Mouse (Mus musculus) lung, adult 2 months (tissue): ENCODE data around the gene Gmfg.

Experiments used
- CTCF ChIP-seq: fragments of 200-500 bp; IDR thresholded peaks from 2 replicates; pipeline ENCODE4 v1.5.1; 2011; ENCODE audit warnings: mild to moderate bottlenecking, low read length, control low read depth; ENCODE audit not compliant: insufficient read depth
- POLR2A ChIP-seq: fragments of 200-500 bp; IDR thresholded peaks from 2 replicates; pipeline ENCODE4 v1.6.1; 2011; ENCODE audit warnings: low read depth, mild to moderate bottlenecking, control low read depth, low read length, borderline replicate concordance; ENCODE audit errors: extremely low read depth

DNA sequence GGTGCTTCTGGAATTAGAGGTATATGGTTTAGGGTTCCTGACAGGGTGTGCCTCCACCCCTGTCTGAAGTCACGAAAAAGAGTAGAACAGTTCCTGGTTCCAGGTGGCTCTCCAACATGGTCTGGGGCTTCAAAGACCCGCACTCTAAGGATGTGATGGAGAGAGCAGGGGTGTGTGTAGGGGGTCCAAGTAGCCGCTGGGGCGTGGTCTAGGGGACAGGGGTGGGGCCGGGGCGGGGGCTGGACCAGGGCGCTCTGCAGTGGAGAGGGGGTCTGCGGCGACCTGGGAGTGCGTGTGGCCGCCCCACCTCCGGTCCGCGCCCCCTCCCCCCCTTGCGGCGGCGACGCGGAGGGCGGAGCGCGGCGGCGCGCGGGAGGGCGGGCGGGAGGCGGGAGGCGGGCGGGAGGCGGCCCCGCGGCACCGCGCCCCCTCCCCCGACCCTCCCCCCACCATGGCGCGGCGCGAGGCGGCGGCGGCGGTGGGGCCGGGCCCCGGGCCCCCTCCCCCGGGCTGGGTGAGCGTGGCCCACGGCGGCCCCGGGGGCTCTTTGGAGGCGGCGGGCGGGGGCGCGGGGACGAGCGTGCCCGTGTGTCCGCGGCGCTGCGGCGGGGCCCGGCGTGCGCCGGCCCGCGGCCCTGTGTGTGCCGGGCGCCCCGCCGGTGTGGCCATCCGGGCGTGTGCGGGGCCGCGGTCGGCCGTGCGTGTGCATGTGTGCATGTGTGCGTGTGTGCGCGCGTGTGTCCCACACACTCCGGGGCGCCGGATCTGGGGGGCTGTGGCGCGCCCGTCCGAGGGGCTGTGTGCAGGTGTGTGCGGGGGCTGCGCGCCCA is 14.5 kb downstream of the Gmfg start, which contains the start of gene Lrfn1:
- TF ChIP-seq CTCF (no peak), POLR2A (no peak)
